Mouse (Mus musculus) kidney, embryonic 16.5 days (tissue): Measurements from ENCODE around the gene Adamtsl1. TPM values are rescaled to one million over a fixed set of nuclear protein-coding genes. Genes with fewer than 3 reads are reported as not detected.

Source experiments
- ATAC-seq: fragments of 200-750 bp; cut with Nextera tagmentation; 2 replicates; pipeline ENCODE4 v1.8.0; 2017; ENCODE audit warnings: moderate TSS enrichment; ENCODE audit not compliant: low FRiP score, low TSS enrichment
- H3K27ac ChIP-seq: fragments of 300-500 bp; sonication (generic); 2 replicates; pipeline ENCODE4 v1.5.1; 2014; ENCODE audit warnings: low read length
- H3K27me3 ChIP-seq: fragments of 300-500 bp; sonication (generic); 2 replicates; pipeline ENCODE4 v1.6.1; 2014; ENCODE audit warnings: low read length, control low read depth, mixed read lengths; ENCODE audit not compliant: insufficient read depth
- H3K36me3 ChIP-seq: fragments of 300-500 bp; sonication (generic); 2 replicates; pipeline ENCODE4 v1.6.1; 2014; ENCODE audit warnings: low read length, control low read depth, mixed read lengths; ENCODE audit not compliant: insufficient read depth
- H3K4me1 ChIP-seq: fragments of 300-500 bp; sonication (generic); 2 replicates; pipeline ENCODE4 v1.6.1; 2014; ENCODE audit warnings: low read length, control low read depth, mixed read lengths; ENCODE audit not compliant: insufficient read depth
- H3K4me2 ChIP-seq: fragments of 300-500 bp; sonication (generic); replicated peaks from 2 replicates; pipeline ENCODE4 v1.6.1; 2014; ENCODE audit warnings: low read depth, low read length
- H3K4me3 ChIP-seq: fragments of 300-500 bp; sonication (generic); 2 replicates; pipeline ENCODE4 v1.5.1; 2014; ENCODE audit warnings: mild to moderate bottlenecking, low read length
- H3K9ac ChIP-seq: fragments of 300-500 bp; sonication (generic); replicated peaks from 2 replicates; pipeline ENCODE4 v1.6.1; 2014; ENCODE audit warnings: low read length
- H3K9me3 ChIP-seq: fragments of 300-500 bp; sonication (generic); 2 replicates; pipeline ENCODE4 v1.6.1; 2016; ENCODE audit warnings: low read length, control low read depth
- WGBS: fragments of 180-500 bp; shearing (Covaris S2); extraction: QIAGEN DNeasy Blood & Tissue Kit; methylation state at CpG from one replicate; pipeline ENCODE4 v1.1.7; 2014; 5-methylcytosine and 5-hydroxymethylcytosine counted together
- polyA plus RNA-seq: library from polyadenylated mRNA; unstranded; fragments of >200 nt; fragmentation: Nextera tagmentation; extraction: Ambion mirVana; gene quantifications from 2 replicates; pipeline ENCODE4 v1.2.1, GENCODE M21; 2015

Adamtsl1 gene
- polyA plus RNA-seq, 1 experiment from 2014 or later, result 18.1 TPM

DNA sequence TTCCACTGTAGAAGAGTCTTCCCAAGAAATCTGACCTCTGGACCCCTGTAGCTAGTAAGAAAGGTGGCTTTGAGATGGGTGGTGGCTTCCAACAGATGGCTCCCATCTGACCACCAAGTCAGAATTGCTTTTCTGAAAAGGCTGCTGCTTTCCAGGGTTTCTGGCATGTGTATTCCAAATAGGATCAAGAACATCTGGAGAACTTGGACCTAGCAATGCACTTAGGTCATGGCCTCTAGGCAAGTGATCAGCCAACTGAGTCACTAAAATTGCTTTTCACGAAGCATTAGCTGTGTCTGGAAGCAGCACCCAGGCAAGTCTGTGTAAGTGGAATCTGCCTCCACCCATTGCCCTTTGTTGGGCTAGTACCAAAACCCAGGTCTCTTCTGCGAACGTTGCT lies 105.3 kb downstream of the Adamtsl1 start:
- 69% methylated on average over 3 of the region's 3 CpGs for WGBS
- H3K36me3 ChIP-seq, result no peaks in the 10 kb centered on the region
- H3K27me3 ChIP-seq, result no peaks in the 10 kb centered on the region
- H3K4me3 ChIP-seq, result no peak overlapping the region
- no peaks in the 10 kb centered on the region for H3K9me3 ChIP-seq
- no peak for ATAC-seq
- H3K4me1 ChIP-seq, result 0 out of 2 replicates have a peak, but pooled peaks cover 3% of the 10 kb centered on the region
- H3K27ac ChIP-seq, result no peak overlapping the region
- H3K4me2 ChIP-seq, result no peak overlapping the region
- no peak overlapping the region for H3K9ac ChIP-seq

DNA sequence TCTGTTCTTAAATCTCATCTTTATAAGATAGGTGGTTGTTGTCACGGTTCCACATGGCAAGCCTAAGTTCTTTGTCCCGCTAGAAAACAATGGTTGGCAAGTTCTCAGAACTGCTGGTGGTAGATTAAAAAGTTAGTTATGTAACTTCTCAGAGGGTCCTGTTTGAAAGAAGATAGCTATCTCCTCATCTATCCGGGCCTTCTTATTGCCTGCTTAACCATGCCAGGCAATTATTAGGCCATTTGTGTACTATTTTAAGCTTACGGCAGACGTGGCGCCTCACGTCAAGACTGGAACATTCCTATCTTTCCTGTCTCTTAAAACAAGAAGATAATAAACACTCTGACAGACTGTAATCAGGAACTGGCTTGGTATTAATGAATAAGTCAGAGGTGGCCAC lies 115.4 kb downstream of the Adamtsl1 start:
- Histone ChIP-seq H3K4me1 (no peaks in the 10 kb centered on the region), H3K27me3 (no peaks in the 10 kb centered on the region), H3K27ac (no peak overlapping the region), H3K9me3 (no peaks in the 10 kb centered on the region), H3K4me3 (no peak overlapping the region), H3K36me3 (no peaks in the 10 kb centered on the region), H3K4me2 (no peak overlapping the region), H3K9ac (no peak overlapping the region)
- 78% methylated on average over 7 of the region's 7 CpGs for WGBS
- ATAC-seq, result no peak

DNA sequence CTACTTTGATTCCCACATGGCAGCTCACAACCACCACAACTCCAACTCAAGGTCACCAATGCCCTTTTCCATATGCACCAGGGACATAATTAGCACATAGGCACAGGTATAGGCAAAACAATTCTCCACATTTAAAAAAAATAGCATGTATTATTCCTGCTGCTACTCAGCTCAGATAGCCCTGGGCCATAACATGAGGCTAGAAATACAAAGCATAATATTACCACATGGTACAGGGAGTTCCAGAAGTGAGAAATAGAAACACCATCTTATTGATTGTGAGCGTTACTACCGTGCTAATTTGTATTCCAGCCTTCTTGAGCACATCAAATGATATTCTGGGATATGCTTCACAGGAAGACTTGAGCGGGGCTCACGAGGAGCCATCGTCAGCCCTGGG lies 155.3 kb downstream of the Adamtsl1 start:
- no peak for ATAC-seq
- H3K9ac ChIP-seq, result no peak overlapping the region
- no peak overlapping the region for H3K4me2 ChIP-seq
- no peaks in the 10 kb centered on the region for H3K36me3 ChIP-seq
- H3K4me3 ChIP-seq, result no peak overlapping the region
- no peak overlapping the region for H3K27ac ChIP-seq
- peaks cover 9% of the 10 kb centered on the region; the same call in 1 of the 2 replicates for H3K4me1 ChIP-seq
- no peaks in the 10 kb centered on the region for H3K9me3 ChIP-seq
- no peaks in the 10 kb centered on the region for H3K27me3 ChIP-seq
- WGBS, result 61% methylated on average over 5 of the region's 5 CpGs

DNA sequence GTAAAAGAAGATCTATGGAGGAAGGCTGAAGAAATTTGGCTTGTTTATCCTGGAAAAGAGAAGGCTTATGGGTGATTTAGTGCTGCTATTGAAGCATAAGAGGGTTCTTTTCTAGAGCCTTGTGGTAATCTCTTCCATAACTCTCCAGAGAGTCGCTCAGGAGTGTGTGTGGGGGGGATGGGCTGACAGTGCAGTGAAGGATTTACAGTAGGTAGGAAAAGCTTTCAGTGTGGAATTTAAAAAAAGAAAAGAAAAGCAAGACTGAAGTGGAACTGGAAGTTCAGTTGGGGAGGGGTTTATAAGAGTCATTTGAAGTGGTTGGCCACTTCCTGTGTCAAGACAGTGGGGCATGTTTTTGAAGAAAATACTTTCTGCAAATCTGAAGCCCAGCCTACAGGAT lies 155.8 kb downstream of the Adamtsl1 start:
- 27% methylated on average over 1 of the region's 1 CpGs for WGBS
- Histone ChIP-seq H3K4me2 (no peak overlapping the region), H3K36me3 (no peaks in the 10 kb centered on the region), H3K27me3 (no peaks in the 10 kb centered on the region), H3K27ac (no peak overlapping the region), H3K9ac (no peak overlapping the region), H3K4me3 (no peak overlapping the region), H3K4me1 (peaks cover 9% of the 10 kb centered on the region; the same call in 1 of the 2 replicates), H3K9me3 (no peaks in the 10 kb centered on the region)
- no peak for ATAC-seq

DNA sequence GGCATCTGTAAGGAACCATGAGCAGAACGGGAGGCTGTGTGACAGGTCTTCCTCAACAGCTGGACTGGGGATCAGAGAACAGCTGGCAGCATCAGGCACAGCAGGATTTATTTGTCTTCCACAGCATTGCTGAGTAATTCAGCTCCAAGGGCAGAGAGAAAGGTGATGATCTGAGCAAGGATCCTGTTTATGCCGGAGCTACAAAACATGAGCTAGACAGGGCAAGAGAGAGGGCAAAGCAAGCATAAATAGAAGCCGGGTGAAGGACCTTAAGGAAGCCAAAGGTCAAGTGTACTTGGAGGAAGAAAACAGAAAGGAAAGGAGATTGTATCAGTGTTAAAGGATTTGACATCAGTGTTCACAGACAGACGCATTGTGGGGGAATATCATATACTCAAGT lies 158.3 kb downstream of the Adamtsl1 start:
- Histone ChIP-seq H3K9ac (no peak overlapping the region), H3K4me2 (no peak overlapping the region), H3K27ac (no peak overlapping the region), H3K4me1 (peaks cover 9% of the 10 kb centered on the region; the same call in 1 of the 2 replicates), H3K36me3 (no peaks in the 10 kb centered on the region), H3K27me3 (no peaks in the 10 kb centered on the region), H3K9me3 (no peaks in the 10 kb centered on the region), H3K4me3 (no peak overlapping the region)
- peak; percentile 54; the same call in 1 of the 2 replicates for ATAC-seq
- WGBS, result 10% methylated on average over 4 of the region's 4 CpGs

DNA sequence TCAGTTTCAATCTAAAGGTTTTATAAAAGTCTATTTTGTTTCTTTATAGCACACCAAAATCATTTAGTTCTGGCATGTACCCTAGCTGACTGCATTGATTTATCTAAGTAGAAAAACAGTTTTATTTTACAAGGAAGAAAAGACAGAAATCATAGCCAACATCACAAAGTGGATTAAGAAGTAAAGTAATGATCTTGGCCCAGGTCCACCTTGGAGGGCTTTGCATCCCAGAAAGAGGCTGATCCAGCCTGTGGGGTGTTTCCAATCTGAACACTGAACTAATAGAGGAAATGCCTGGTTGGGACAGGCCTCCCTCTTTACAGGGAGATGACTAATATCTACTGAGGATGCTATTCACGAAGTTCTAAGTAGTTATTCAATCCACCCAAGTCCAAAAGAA lies 163.6 kb downstream of the Adamtsl1 start:
- no peak for ATAC-seq
- WGBS, result 48% methylated on average over 1 of the region's 1 CpGs
- H3K27ac ChIP-seq, result no peak overlapping the region
- no peaks in the 10 kb centered on the region for H3K4me1 ChIP-seq
- no peaks in the 10 kb centered on the region for H3K27me3 ChIP-seq
- H3K4me3 ChIP-seq, result no peak overlapping the region
- no peak overlapping the region for H3K9ac ChIP-seq
- no peak overlapping the region for H3K4me2 ChIP-seq
- H3K36me3 ChIP-seq, result no peaks in the 10 kb centered on the region
- no peaks in the 10 kb centered on the region for H3K9me3 ChIP-seq

DNA sequence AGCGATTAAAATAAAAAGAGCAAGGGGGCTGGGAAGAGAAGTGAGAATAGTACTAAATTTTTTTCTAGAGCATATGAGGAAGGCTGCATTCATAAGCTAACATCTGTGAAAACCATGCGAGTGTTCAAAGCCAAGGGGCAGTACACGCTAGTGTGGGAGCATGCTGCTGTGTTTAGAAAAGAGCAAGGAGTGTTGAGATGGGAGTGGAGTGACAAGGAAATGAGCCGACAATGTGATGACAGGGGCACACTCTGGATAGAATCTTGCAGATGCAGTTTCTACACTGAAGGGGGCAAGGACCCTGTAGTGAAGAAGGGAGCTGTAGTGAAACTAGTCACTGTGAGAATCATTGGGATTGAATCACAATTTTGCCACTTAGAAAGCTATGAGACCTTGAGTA lies 172.2 kb downstream of the Adamtsl1 start:
- Histone ChIP-seq H3K9ac (no peak overlapping the region), H3K4me2 (no peak overlapping the region), H3K27me3 (no peaks in the 10 kb centered on the region), H3K36me3 (no peaks in the 10 kb centered on the region), H3K9me3 (no peaks in the 10 kb centered on the region), H3K27ac (no peak overlapping the region), H3K4me3 (no peak overlapping the region), H3K4me1 (no peaks in the 10 kb centered on the region)
- no peak for ATAC-seq
- 75% methylated on average over 4 of the region's 4 CpGs for WGBS

DNA sequence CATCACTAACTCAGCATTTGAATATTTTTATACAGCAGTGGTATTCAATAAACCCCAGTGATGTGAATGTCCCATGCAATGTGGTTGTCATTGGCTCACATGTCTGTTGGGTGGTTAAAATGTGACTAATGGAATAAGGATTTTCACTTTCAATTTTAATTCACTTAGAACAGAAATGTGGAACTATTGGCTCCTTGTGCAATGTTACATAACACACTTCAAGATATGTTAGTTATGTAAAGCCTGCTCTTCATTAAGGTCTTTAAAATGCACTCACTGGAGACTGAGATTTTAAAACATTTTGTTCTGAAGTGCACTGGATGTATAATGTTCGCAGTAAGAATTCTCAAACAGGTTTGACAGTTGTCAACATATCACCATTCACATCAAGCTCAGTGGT lies 181.3 kb downstream of the Adamtsl1 start:
- Histone ChIP-seq H3K36me3 (no peaks in the 10 kb centered on the region), H3K27me3 (no peaks in the 10 kb centered on the region), H3K4me1 (no peaks in the 10 kb centered on the region), H3K9me3 (peaks cover 2% of the 10 kb centered on the region; the same call in 1 of the 2 replicates), H3K27ac (no peak overlapping the region), H3K9ac (no peak overlapping the region), H3K4me2 (no peak overlapping the region), H3K4me3 (no peak overlapping the region)
- no peak for ATAC-seq
- WGBS, result 95% methylated on average over 1 of the region's 1 CpGs

DNA sequence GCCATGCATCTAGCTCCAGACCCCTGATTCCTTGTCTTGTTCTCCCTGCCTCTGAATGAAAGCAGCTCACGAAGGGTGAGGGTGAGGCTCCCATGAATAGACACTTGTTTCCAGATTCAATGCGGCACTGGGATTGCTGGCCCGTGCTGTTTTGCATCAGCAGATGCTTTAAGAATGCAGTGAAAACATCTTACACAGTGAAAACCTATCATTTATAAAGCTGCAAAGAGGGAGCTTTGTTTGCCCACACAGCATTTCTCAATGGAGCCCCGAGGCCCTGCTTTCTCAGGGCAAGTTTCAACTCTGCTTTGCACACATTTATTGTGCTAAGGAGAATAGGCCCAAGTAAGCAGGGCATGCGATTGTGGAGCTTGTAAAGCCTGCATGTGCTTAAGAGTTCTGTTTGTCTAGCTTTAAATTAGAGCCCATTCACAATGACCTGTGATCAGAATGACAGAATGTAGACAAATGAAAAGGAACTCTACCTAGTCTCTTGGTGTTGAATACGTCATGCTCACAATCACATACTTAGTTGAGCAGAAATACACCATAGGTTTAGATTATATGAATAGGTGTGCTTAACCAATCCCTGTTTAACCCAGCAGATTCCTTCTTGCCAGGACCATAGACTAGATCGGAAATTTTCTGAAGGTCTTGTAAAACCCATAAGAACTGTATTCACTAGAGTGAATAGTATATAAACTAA lies 193.5 kb downstream of the Adamtsl1 start:
- 77% methylated on average over 7 of the region's 7 CpGs for WGBS
- Histone ChIP-seq H3K9me3 (no peaks in the 10 kb centered on the region), H3K4me2 (no peak overlapping the region), H3K36me3 (no peaks in the 10 kb centered on the region), H3K27me3 (no peaks in the 10 kb centered on the region), H3K4me3 (no peak overlapping the region), H3K9ac (no peak overlapping the region), H3K4me1 (no peaks in the 10 kb centered on the region), H3K27ac (no peak overlapping the region)
- no peak for ATAC-seq

DNA sequence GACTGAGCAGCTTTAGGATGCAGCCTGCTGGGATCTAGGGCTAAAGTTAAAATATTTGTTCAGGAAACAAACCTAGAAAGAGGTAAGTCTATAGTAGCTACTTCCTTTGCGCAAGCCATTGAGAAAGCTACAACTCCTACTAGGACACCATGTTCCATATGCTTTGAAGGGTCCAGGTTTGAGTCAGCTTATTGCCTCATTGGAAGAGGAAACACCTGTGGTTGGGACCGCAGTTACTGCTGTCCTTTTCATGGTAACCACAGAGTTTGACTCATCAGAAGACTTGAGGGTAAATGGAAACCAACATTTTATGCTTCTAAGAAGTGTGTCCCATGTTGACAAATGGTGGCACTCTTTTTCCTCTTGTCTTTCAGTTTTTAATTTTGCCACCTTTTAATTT lies 195.7 kb downstream of the Adamtsl1 start:
- 92% methylated on average over 2 of the region's 2 CpGs for WGBS
- H3K9me3 ChIP-seq, result no peaks in the 10 kb centered on the region
- no peak for ATAC-seq
- H3K27me3 ChIP-seq, result no peaks in the 10 kb centered on the region
- H3K36me3 ChIP-seq, result no peaks in the 10 kb centered on the region
- no peaks in the 10 kb centered on the region for H3K4me1 ChIP-seq
- no peak overlapping the region for H3K27ac ChIP-seq
- no peak overlapping the region for H3K4me2 ChIP-seq
- no peak overlapping the region for H3K4me3 ChIP-seq
- H3K9ac ChIP-seq, result no peak overlapping the region
